Mouse (Mus musculus) G1E (cell line): ENCODE results near the gene Spata31d1b.

Experiments used
- CTCF ChIP-seq: IDR thresholded peaks from 2 replicates; pipeline ENCODE4 v1.5.1; 2012; ENCODE audit warnings: low read depth, low read length, inconsistent platforms, mixed read lengths
- POLR2AphosphoS5 ChIP-seq: IDR thresholded peaks from 2 replicates; pipeline ENCODE4 v1.6.1; 2012; ENCODE audit warnings: low read depth, low read length, inconsistent platforms; ENCODE audit not compliant: insufficient replicate concordance
- TAL1 ChIP-seq: conservative IDR thresholded peaks from 2 replicates; pipeline ENCODE4 v1.6.1; 2012; ENCODE audit warnings: low read depth, low read length, inconsistent platforms, mixed read lengths

- TF ChIP-seq TAL1 = no peak
- TF ChIP-seq CTCF = no peak
- TF ChIP-seq POLR2AphosphoS5 = no peak
Observed at GRCm38 (mm10) chr13:59735190-59735589, 23.1 kb downstream of the Spata31d1b start.
